Mouse (Mus musculus): Measurements from ENCODE around the gene Bub1b.

DNA sequence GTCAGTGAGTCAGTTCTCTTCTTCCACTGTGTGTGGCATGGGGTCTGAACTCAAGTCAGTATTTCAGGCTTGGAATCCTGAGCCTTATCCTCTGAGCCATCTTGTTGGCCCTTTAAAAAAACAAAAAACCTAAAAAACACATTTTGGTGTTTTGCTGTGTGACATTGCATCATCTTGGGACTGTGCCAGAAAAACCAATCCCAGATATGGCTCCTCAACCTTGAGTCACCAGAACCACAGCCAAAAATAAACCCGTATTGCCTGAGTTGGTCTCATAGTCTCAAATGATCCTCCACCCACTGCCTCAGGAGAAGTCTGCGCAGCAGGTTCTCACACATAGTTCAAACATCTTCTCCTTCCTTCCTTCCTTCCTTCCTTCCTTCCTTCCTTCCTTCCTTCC lies 27.1 kb upstream of the Bub1b start:
- TF ChIP-seq POLR2A (IDR thresholded peaks at IDR 0.05; ENCODE audit: extremely low read depth, insufficient read depth, low read length) (no peak), CTCF (IDR thresholded peaks at IDR 0.05; ENCODE audit: extremely low read depth, insufficient read depth, low read length) (no peak)
